Mouse (Mus musculus): Measurements from ENCODE around the gene Ifngr2.

Ifngr2 gene

GRCm38 (mm10) chr16:91601693-91602092 is 54.8 kb downstream of the Ifngr2 start:
- intact Hi-C loops (cut with DNase I): no loop called here

GRCm38 (mm10) chr16:91605156-91605555 is 58.3 kb downstream of the Ifngr2 start:
- intact Hi-C loops (cut with DNase I): no loop called here

GRCm38 (mm10) chr16:91606958-91607357 is 60.1 kb downstream of the Ifngr2 start:
- intact Hi-C loops (cut with DNase I): no loop called here

- intact Hi-C loops (cut with DNase I): no loop called here
These were observed 62.8 kb downstream of the Ifngr2 start for GRCm38 (mm10) chr16:91609501-91610245.

- intact Hi-C loops (cut with DNase I): no loop called here
These were observed 64.4 kb downstream of the Ifngr2 start for GRCm38 (mm10) chr16:91611248-91611647.

- intact Hi-C loops (cut with DNase I): no loop called here
These were observed 65.7 kb downstream of the Ifngr2 start for GRCm38 (mm10) chr16:91612525-91612924.

- intact Hi-C loops (cut with DNase I): no loop called here
These were observed 67.7 kb downstream of the Ifngr2 start for GRCm38 (mm10) chr16:91614552-91614951.

Small RNA genes lying within 50 kb of the gene (microRNA-seq; reads per million reads assigned to microRNA genes)
- 0 reads per million in 2 experiments for gene Mir6367
